Mouse (Mus musculus) layer of hippocampus, adult 2 months (tissue): ENCODE data around the gene Grasp. TPM values are rescaled to one million over a fixed set of nuclear protein-coding genes. Genes with fewer than 3 reads are reported as not detected.

Experiments used
- DNase-seq, 2 experiments: peaks; one replicate each; pipeline ENCODE4 v3.0.0; 2022; ENCODE audit warnings: low spot score in 2 of 2
- H3K27ac ChIP-seq: fragments of 200-600 bp; 2 replicates; pipeline ENCODE4 v1.8.1; 2022
- H3K4me3 ChIP-seq: fragments of 200-600 bp; 2 replicates; pipeline ENCODE4 v1.8.1; 2022; ENCODE audit warnings: mild to moderate bottlenecking
- CTCF ChIP-seq: fragments of 200-600 bp; conservative IDR thresholded peaks from 2 replicates; pipeline ENCODE4 v1.8.1; 2022; ENCODE audit warnings: antibody characterized with exemption, mild to moderate bottlenecking, moderate library complexity
- long read RNA-seq, 2 experiments: library from polyadenylated mRNA; stranded (forward); transcript quantifications; one replicate each; pipeline ENCODE4 v2.0.0; 2021; ENCODE audit warnings: borderline mapping rate in 2 of 2
- total RNA-seq, 2 experiments: library from RNA; stranded (reverse); gene quantifications; 2 replicates each; pipeline ENCODE4 v1.2.3; 2021

Grasp gene
- total RNA-seq: 10 to 100 TPM; 79.5 to 82.7 TPM
- long read RNA-seq, experiment 1, transcript Grasp-201 (8 exons, 2,033 nt): major isoform, 82 of 98 reads
- long read RNA-seq, experiment 1, partial matches to known transcripts: 8 of 98 reads
- long read RNA-seq, experiment 1, other reads (novel, unspliced or antisense): 8 of 98 reads
- long read RNA-seq, experiment 2, transcript Grasp-201 (8 exons, 2,033 nt): major isoform, 127 of 147 reads
- long read RNA-seq, experiment 2, partial matches to known transcripts: 4 of 147 reads
- long read RNA-seq, experiment 2, other reads (novel, unspliced or antisense): 16 of 147 reads

- Histone ChIP-seq H3K27ac (peak within 1 kb of the TSS; percentile 94), H3K4me3 (peak within 1 kb of the TSS; percentile 55)
- DNase-seq: peak; percentile 90 to 91
- TF ChIP-seq CTCF: no peak; the same call in 1 of the 2 replicates
Measured at GRCm38 (mm10) chr15:101224006-101224906, at the start of gene Grasp. Gene Grasp (plus strand): TSS chr15:101224188.

GRCm38 (mm10) chr15:101174294-101175130, 49.5 kb upstream of the Grasp start:
- no peak for TF ChIP-seq CTCF
- peak overlapping the region; percentile 97 for H3K27ac ChIP-seq
- no peak for DNase-seq
- peak overlapping the region; percentile 89 for H3K4me3 ChIP-seq

GRCm38 (mm10) chr15:101175131-101175460, 48.9 kb upstream of the Grasp start:
- Histone ChIP-seq H3K4me3 (peak overlapping the region; percentile 89), H3K27ac (peak overlapping the region; percentile 97)
- no peak for TF ChIP-seq CTCF
- no peak for DNase-seq

- Histone ChIP-seq H3K27ac (peak overlapping the region; percentile 97), H3K4me3 (peak overlapping the region; percentile 89)
- no peak for DNase-seq
- no peak for TF ChIP-seq CTCF
Measured at GRCm38 (mm10) chr15:101175613-101176283, 48.2 kb upstream of the Grasp start.

GRCm38 (mm10) chr15:101176284-101176680, 47.7 kb upstream of the Grasp start:
- TF ChIP-seq CTCF: no peak
- DNase-seq: no peak
- Histone ChIP-seq H3K4me3 (peak overlapping the region; percentile 89; the same call in 1 of the 2 replicates), H3K27ac (peak overlapping the region; percentile 28; the same call in 1 of the 2 replicates)

GRCm38 (mm10) chr15:101176795-101177691, 46.9 kb upstream of the Grasp start:
- DNase-seq: no peak
- TF ChIP-seq CTCF: no peak
- Histone ChIP-seq H3K4me3 (peak overlapping the region; percentile 33), H3K27ac (peak overlapping the region; percentile 43; the same call in 1 of the 2 replicates)

GRCm38 (mm10) chr15:101180363-101181105, 43.5 kb upstream of the Grasp start:
- H3K27ac ChIP-seq: no peak overlapping the region
- no peak for DNase-seq
- no peak for TF ChIP-seq CTCF
- no peak overlapping the region for H3K4me3 ChIP-seq

GRCm38 (mm10) chr15:101181106-101181466, 42.9 kb upstream of the Grasp start:
- H3K27ac ChIP-seq: no peak overlapping the region; the same call in 1 of the 2 replicates
- no peak overlapping the region for H3K4me3 ChIP-seq
- DNase-seq: no peak
- peak; percentile 38 for TF ChIP-seq CTCF

- Histone ChIP-seq H3K27ac (no peak overlapping the region; the same call in 1 of the 2 replicates), H3K4me3 (no peak overlapping the region)
- TF ChIP-seq CTCF: no peak
- no peak for DNase-seq
Measured at GRCm38 (mm10) chr15:101181500-101181899, 42.5 kb upstream of the Grasp start.

GRCm38 (mm10) chr15:101182676-101183075, 41.3 kb upstream of the Grasp start:
- no peak for DNase-seq
- Histone ChIP-seq H3K27ac (no peak overlapping the region), H3K4me3 (no peak overlapping the region)
- no peak for TF ChIP-seq CTCF

GRCm38 (mm10) chr15:101184300-101184699, 39.7 kb upstream of the Grasp start:
- no peak overlapping the region for H3K4me3 ChIP-seq
- no peak for TF ChIP-seq CTCF
- no peak overlapping the region for H3K27ac ChIP-seq
- DNase-seq: no peak
